Mouse (Mus musculus) embryonic fibroblast, embryonic 13.5 days (primary cell): ENCODE data around the gene Myl7.

Experiments used
- CTCF ChIP-seq: IDR thresholded peaks from 2 replicates; pipeline ENCODE4 v1.5.1; 2011; ENCODE audit warnings: mild to moderate bottlenecking, control low read depth, low read length, moderate library complexity, borderline replicate concordance; ENCODE audit not compliant: insufficient read depth
- POLR2A ChIP-seq: IDR thresholded peaks from 2 replicates; pipeline ENCODE4 v1.6.1; 2011; ENCODE audit warnings: low read depth, mild to moderate bottlenecking, control low read depth, low read length, moderate library complexity

DNA sequence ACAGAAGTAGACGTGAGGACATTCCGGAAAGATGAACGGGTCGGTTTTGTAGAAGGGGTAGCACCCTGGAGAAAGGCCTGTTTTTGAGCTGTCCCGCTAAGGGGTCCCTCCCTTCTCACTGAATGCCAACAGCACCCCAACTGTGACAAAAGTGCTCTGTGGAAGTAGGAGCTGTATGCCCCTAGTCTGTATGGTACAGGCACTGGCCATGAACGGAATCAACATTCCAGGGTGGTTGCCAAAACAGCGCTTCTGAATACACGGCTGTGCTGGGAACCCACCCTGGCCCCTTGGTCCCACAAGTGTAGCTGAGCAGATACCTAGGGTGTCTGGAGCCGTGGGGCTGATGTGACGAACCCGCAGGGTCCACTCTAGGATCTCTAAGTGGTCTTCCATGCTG is 25.9 kb downstream of the Myl7 start:
- TF ChIP-seq CTCF (no peak), POLR2A (no peak; the same call in 1 of the 2 replicates)
